Mouse (Mus musculus): ENCODE data around the gene Cbfa2t3.

DNA sequence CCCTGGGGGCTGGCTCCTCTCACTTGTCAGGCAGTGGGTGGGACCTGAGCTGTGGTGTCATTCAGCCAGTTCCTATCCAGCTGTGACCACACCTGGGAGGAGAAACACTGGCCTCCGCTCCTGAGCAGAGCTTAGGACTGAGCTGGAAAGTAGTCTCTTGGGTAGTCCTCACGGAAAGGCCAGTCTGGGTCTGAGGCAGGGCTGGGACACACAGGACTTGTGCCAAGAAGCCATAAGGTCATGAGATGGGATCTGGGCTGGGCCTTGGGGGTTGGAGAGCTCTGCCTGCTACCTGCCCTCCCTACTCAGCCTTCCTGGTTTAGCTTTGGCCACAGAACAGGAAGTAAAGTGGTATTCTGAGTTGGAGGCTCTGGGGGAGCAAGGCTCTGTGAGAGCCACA is 72.0 kb downstream of the Cbfa2t3 start:
- no peak for TF ChIP-seq EP300 (IDR thresholded peaks at IDR 0.05)
- no peak for TF ChIP-seq CTCF (IDR thresholded peaks at IDR 0.05)

All from lung, postnatal 0 days (tissue).